Mouse (Mus musculus) forebrain, embryonic 15.5 days (tissue): Measurements from ENCODE around the gene Relch. TPM values are rescaled to one million over a fixed set of nuclear protein-coding genes. Genes with fewer than 3 reads are reported as not detected.
A peak's percentile ranks its signal among the peaks of the same experiment; 100 is the strongest.

ENCODE experiments used
- ATAC-seq: fragments of 200-750 bp; cut with Nextera tagmentation; replicated peaks from 2 replicates; pipeline ENCODE4 v1.8.0; 2017; ENCODE audit warnings: mild to moderate bottlenecking, moderate TSS enrichment, moderate library complexity
- H3K27ac ChIP-seq: fragments of 300-500 bp; sonication (generic); replicated peaks from 2 replicates; pipeline ENCODE4 v1.5.1; 2015; ENCODE audit warnings: mild to moderate bottlenecking, inconsistent platforms
- H3K27me3 ChIP-seq: fragments of 300-500 bp; sonication (generic); 2 replicates; pipeline ENCODE4 v1.6.1; 2015; ENCODE audit warnings: inconsistent platforms
- H3K36me3 ChIP-seq: fragments of 300-500 bp; sonication (generic); 2 replicates; pipeline ENCODE4 v1.6.1; 2015; ENCODE audit warnings: mild to moderate bottlenecking, inconsistent platforms
- H3K4me1 ChIP-seq: fragments of 300-500 bp; sonication (generic); 2 replicates; pipeline ENCODE4 v1.6.1; 2015; ENCODE audit warnings: inconsistent platforms
- H3K4me2 ChIP-seq: fragments of 300-500 bp; sonication (generic); replicated peaks from 2 replicates; pipeline ENCODE4 v1.6.1; 2015; ENCODE audit warnings: mild to moderate bottlenecking, inconsistent platforms
- H3K4me3 ChIP-seq: fragments of 300-500 bp; sonication (generic); 2 replicates; pipeline ENCODE4 v1.5.1; 2015; ENCODE audit warnings: mild to moderate bottlenecking, inconsistent platforms
- H3K9ac ChIP-seq: fragments of 300-500 bp; sonication (generic); replicated peaks from 2 replicates; pipeline ENCODE4 v1.6.1; 2015; ENCODE audit warnings: mild to moderate bottlenecking, inconsistent platforms
- H3K9me3 ChIP-seq: fragments of 300-500 bp; sonication (generic); 2 replicates; pipeline ENCODE4 v1.6.1; 2016; ENCODE audit warnings: inconsistent platforms
- whole genome bisulfite sequencing: fragments of 180-500 bp; shearing (Covaris S2); methylation state at CpG from one replicate; pipeline ENCODE4 v1.1.7; 2015; ENCODE audit warnings: mixed read lengths; 5-methylcytosine and 5-hydroxymethylcytosine counted together
- polyA plus RNA-seq: library from polyadenylated mRNA; unstranded; fragments of >200 nt; fragmentation: Nextera tagmentation; extraction: Ambion mirVana; gene quantifications from 2 replicates; pipeline ENCODE4 v1.2.1, GENCODE M21; 2015

The Relch gene
- 47.9 and 48.8 TPM in 2 replicates for polyA plus RNA-seq

DNA sequence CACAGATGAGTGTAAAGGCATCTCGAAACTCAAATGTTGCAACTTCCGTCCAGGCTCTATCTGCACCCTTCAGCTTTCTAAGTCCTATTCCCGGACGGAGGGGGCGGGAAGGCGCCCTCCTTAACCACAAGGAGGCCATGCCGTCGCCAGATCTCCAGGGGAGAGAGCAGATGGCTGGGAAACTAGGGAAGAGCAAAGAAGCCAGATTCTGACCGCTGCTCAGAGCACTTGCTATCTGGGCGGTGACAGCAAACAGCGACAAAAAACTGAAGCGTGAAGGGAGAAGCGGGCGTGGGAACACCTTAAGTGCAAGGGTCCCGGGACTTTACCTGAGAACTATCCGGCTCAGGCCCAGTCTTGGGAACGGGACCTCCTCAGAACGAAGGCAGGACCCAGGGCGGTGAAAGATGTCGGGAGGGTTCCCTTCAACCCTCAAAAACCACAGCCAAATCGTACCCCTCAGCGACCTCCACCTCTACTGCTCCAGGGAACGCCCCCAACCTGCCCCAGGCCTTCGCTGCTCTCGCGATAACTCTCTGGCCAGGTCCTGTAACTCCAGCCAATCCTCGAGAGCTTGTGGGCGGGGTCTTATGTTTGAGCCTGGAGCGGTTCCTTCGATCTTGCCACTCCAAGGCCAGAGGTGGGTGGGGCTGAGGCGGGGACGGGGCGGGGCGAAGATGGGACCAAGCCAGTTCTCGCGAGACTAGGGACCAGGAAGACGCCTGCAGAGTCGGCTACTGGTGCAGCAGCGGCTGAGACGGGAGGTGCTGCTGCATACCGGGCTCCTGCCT is at the start of gene Relch, which contains the start of gene Pign:
Gene Relch, plus strand, starts transcription at position 691 of the 791 bp plus-strand sequence.
Gene Pign, minus strand, starts transcription at position 507 of the 791 bp plus-strand sequence.
- Histone ChIP-seq H3K27me3 (no peaks in the 10 kb centered on the region), H3K9me3 (no peaks in the 10 kb centered on the region), H3K4me3 (peak within 1 kb of the TSS; percentile 90), H3K4me2 (peak within 1 kb of the TSS; percentile 87), H3K27ac (peak within 1 kb of the TSS; percentile 86), H3K9ac (peak within 1 kb of the TSS; percentile 84), H3K36me3 (no peaks in the 10 kb centered on the region), H3K4me1 (peaks cover 38% of the 10 kb centered on the region)
- WGBS = under 1% methylated on average over 41 of the region's 41 CpGs
- ATAC-seq = peak; percentile 98

DNA sequence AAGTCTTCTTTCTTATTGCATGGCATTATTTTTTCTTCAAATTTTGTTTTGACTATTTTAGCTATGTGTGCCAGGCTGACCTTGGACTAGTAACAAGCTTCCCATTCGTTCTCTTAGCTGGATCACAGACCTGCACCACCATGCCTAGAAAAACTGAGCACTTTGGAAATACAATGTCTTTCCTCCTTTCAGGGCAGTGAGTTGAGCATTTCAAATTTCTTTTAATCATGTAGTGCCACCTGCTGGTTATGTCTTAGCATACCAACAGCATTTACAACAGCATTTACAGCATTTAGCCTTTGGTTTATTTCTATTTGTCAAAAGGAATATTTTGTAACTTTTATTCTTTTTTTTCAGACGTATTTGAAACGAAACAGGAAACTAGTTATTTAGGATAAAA is 33.2 kb upstream of the Relch start:
- Histone ChIP-seq H3K36me3 (no peaks in the 10 kb centered on the region), H3K9me3 (no peaks in the 10 kb centered on the region), H3K27me3 (no peaks in the 10 kb centered on the region), H3K4me1 (no peaks in the 10 kb centered on the region), H3K4me2 (no peak overlapping the region), H3K27ac (no peak overlapping the region), H3K9ac (no peak overlapping the region), H3K4me3 (no peak overlapping the region)
- 32% methylated on average over 3 of the region's 3 CpGs for WGBS
- peak; percentile 67 for ATAC-seq

DNA sequence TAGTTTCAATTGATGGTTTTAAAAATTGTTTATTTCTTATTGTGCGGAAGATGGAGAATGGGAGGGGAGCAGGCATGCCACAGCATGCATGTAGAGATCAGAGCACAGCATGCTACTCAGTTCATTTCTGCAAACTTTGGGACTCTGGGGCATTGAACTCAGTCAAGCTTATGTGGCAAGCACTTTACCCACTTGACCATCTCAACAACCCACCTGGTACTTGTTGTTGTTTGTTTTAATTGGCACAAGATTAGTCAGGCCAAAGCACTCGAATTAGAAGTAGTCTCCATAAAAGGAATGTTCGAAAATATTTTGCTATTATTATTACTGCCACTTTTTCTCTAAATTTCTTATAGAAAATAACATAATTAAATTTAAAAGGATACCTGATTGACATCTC is 19.6 kb upstream of the Relch start:
- Histone ChIP-seq H3K4me2 (no peak overlapping the region), H3K27me3 (no peaks in the 10 kb centered on the region), H3K27ac (no peak overlapping the region), H3K36me3 (no peaks in the 10 kb centered on the region), H3K9me3 (no peaks in the 10 kb centered on the region), H3K4me1 (no peaks in the 10 kb centered on the region), H3K4me3 (no peak overlapping the region), H3K9ac (no peak overlapping the region)
- 90% methylated on average over 3 of the region's 3 CpGs for WGBS
- no peak for ATAC-seq

- 91% methylated on average over 1 of the region's 1 CpGs for WGBS
- no peak overlapping the region for H3K27ac ChIP-seq
- H3K4me3 ChIP-seq = no peak overlapping the region
- ATAC-seq = no peak
- no peaks in the 10 kb centered on the region for H3K9me3 ChIP-seq
- H3K4me1 ChIP-seq = no peaks in the 10 kb centered on the region
- 0 out of 2 replicates have a peak, but pooled peaks cover 5% of the 10 kb centered on the region for H3K36me3 ChIP-seq
- no peaks in the 10 kb centered on the region for H3K27me3 ChIP-seq
- H3K9ac ChIP-seq = no peak overlapping the region
- H3K4me2 ChIP-seq = no peak overlapping the region
These were observed 13.0 kb upstream of the Relch start for GRCm38 (mm10) chr1:105650650-105651049.

GRCm38 (mm10) chr1:105653981-105654380 is 9.7 kb upstream of the Relch start:
- ATAC-seq = no peak
- no peak overlapping the region for H3K9ac ChIP-seq
- no peaks in the 10 kb centered on the region for H3K27me3 ChIP-seq
- H3K4me1 ChIP-seq = no peaks in the 10 kb centered on the region
- H3K27ac ChIP-seq = no peak overlapping the region
- H3K9me3 ChIP-seq = no peaks in the 10 kb centered on the region
- 96% methylated on average over 1 of the region's 1 CpGs for WGBS
- H3K4me2 ChIP-seq = no peak overlapping the region
- H3K4me3 ChIP-seq = no peak overlapping the region
- H3K36me3 ChIP-seq = peaks cover 8% of the 10 kb centered on the region; the same call in 1 of the 2 replicates

GRCm38 (mm10) chr1:105660015-105660414 is 3.6 kb upstream of the Relch start:
- H3K4me3 ChIP-seq = no peak overlapping the region
- H3K27ac ChIP-seq = no peak overlapping the region
- H3K36me3 ChIP-seq = peaks cover 3% of the 10 kb centered on the region; the same call in 1 of the 2 replicates
- no peaks in the 10 kb centered on the region for H3K27me3 ChIP-seq
- H3K9ac ChIP-seq = no peak overlapping the region
- H3K4me1 ChIP-seq = peaks cover 14% of the 10 kb centered on the region
- no peak overlapping the region for H3K4me2 ChIP-seq
- ATAC-seq = no peak
- WGBS = 27% methylated on average over 3 of the region's 3 CpGs
- H3K9me3 ChIP-seq = no peaks in the 10 kb centered on the region

GRCm38 (mm10) chr1:105662820-105663170 is 866 bp upstream of the Relch start:
- H3K36me3 ChIP-seq = no peaks in the 10 kb centered on the region
- ATAC-seq = no peak
- peaks cover 38% of the 10 kb centered on the region for H3K4me1 ChIP-seq
- no peaks in the 10 kb centered on the region for H3K9me3 ChIP-seq
- H3K4me3 ChIP-seq = peak overlapping the region; percentile 90
- H3K4me2 ChIP-seq = peak overlapping the region; percentile 85
- H3K27ac ChIP-seq = peak overlapping the region; percentile 86
- peak overlapping the region; percentile 84 for H3K9ac ChIP-seq
- no peaks in the 10 kb centered on the region for H3K27me3 ChIP-seq
- 9% methylated on average over 6 of the region's 6 CpGs for WGBS

DNA sequence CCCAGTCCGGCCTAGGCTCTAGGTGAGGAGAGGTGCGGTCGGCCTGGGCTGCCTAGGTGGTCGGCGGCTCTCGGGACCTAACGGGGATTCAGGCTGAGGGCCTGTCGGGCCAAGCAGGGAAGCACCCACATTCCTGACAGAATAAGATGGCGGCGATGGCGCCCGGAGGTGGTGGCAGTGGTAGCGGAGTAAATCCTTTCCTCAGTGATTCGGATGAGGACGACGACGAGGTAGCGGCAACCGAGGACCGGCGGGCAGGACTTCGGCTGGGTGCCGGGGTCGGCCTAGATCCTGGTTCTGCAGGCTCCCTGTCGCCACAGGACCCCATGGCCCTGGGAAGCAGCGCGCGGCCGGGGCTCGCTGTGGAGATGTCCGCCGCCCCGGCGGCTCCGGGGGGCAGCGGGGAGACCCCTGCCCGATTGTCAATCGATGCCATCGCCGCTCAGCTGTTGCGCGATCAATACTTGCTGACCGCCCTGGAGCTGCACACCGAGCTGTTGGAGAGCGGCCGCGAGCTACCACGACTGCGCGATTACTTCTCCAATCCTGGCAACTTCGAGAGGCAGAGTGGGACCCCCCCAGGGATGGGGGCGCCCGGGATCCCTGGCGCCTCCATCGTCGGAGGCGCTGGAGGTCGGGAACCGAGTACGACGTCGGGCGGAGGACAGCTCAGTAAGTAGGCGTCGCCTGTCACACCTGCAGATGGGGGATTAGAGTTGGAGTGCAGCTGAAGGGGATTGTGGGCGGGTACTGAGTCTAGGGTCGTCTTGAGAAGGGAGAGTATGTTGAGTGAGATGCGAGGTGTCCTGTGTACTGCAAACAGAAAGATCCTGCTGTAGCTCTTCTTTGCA is 526 bp downstream of the Relch start:
- Histone ChIP-seq H3K9me3 (no peaks in the 10 kb centered on the region), H3K4me3 (peak overlapping the region; percentile 90), H3K27ac (peak overlapping the region; percentile 86), H3K9ac (peak overlapping the region; percentile 84), H3K36me3 (no peaks in the 10 kb centered on the region), H3K4me1 (peaks cover 38% of the 10 kb centered on the region), H3K4me2 (peak overlapping the region; percentile 87), H3K27me3 (no peaks in the 10 kb centered on the region)
- ATAC-seq = peak; percentile 20
- under 1% methylated on average over 68 of the region's 68 CpGs for WGBS

GRCm38 (mm10) chr1:105669700-105670099 is 6.0 kb downstream of the Relch start:
- Histone ChIP-seq H3K4me2 (no peak overlapping the region), H3K27ac (no peak overlapping the region), H3K9ac (no peak overlapping the region), H3K27me3 (no peaks in the 10 kb centered on the region), H3K4me1 (peaks cover 27% of the 10 kb centered on the region), H3K4me3 (no peak overlapping the region), H3K36me3 (no peaks in the 10 kb centered on the region), H3K9me3 (no peaks in the 10 kb centered on the region)
- ATAC-seq = no peak

- H3K9me3 ChIP-seq = no peaks in the 10 kb centered on the region
- H3K4me2 ChIP-seq = no peak overlapping the region
- H3K9ac ChIP-seq = no peak overlapping the region
- H3K4me1 ChIP-seq = no peaks in the 10 kb centered on the region
- no peak for ATAC-seq
- H3K4me3 ChIP-seq = no peak overlapping the region
- H3K36me3 ChIP-seq = no peaks in the 10 kb centered on the region
- no peaks in the 10 kb centered on the region for H3K27me3 ChIP-seq
- WGBS = 94% methylated on average over 2 of the region's 2 CpGs
- no peak overlapping the region for H3K27ac ChIP-seq
These were observed 11.1 kb downstream of the Relch start for GRCm38 (mm10) chr1:105674763-105675162.

GRCm38 (mm10) chr1:105680587-105680986 is 16.9 kb downstream of the Relch start:
- H3K4me3 ChIP-seq = no peak overlapping the region
- no peak overlapping the region for H3K27ac ChIP-seq
- ATAC-seq = no peak
- 83% methylated on average over 1 of the region's 1 CpGs for WGBS
- no peaks in the 10 kb centered on the region for H3K27me3 ChIP-seq
- no peaks in the 10 kb centered on the region for H3K4me1 ChIP-seq
- H3K4me2 ChIP-seq = no peak overlapping the region
- no peak overlapping the region for H3K9ac ChIP-seq
- no peaks in the 10 kb centered on the region for H3K9me3 ChIP-seq
- no peaks in the 10 kb centered on the region for H3K36me3 ChIP-seq

GRCm38 (mm10) chr1:105685501-105685900 is 21.8 kb downstream of the Relch start:
- Histone ChIP-seq H3K4me3 (no peak overlapping the region), H3K9me3 (no peaks in the 10 kb centered on the region), H3K27me3 (no peaks in the 10 kb centered on the region), H3K36me3 (0 out of 2 replicates have a peak, but pooled peaks cover 3% of the 10 kb centered on the region), H3K4me1 (no peaks in the 10 kb centered on the region), H3K9ac (no peak overlapping the region), H3K27ac (no peak overlapping the region), H3K4me2 (no peak overlapping the region)
- ATAC-seq = no peak
- WGBS = 84% methylated on average over 3 of the region's 3 CpGs
